Mouse (Mus musculus): ENCODE data around the gene Csde1. TPM values are rescaled to one million over a fixed set of nuclear protein-coding genes. Genes with fewer than 3 reads are reported as not detected.
A peak's percentile ranks its signal among the peaks of the same experiment; 100 is the strongest.

Gene Csde1
- total RNA-seq, 2 experiments from 2014 or later: 547 to 556 TPM

GRCm38 (mm10) chr3:103057752-103058151 is 37.5 kb downstream of the Csde1 start:
- DNase-seq: peak in 1 of 2 experiments; percentile 22
- intact Hi-C loops (cut with DNase I): loop anchor here (1.0 to 5.0 kb wide), 4 partner anchors 35 to 112 kb away; partner anchors contain the start of genes Csde1 and Sike1

GRCm38 (mm10) chr3:103058207-103059157 is 38.3 kb downstream of the Csde1 start, which contains the start of gene Nras:
Gene Nras, plus strand, starts transcription at chr3:103058285.
- DNase-seq: peak; percentile 95 to 96
- intact Hi-C loops (cut with DNase I): loop anchor here (1.0 to 5.0 kb wide), 4 partner anchors 36 to 111 kb away; partner anchors contain the start of genes Csde1 and Sike1

GRCm38 (mm10) chr3:103066927-103067326 is 46.7 kb downstream of the Csde1 start:
- intact Hi-C loops (cut with DNase I): no loop called here
- no peak for DNase-seq

- intact Hi-C loops (cut with DNase I): no loop called here
Observed at GRCm38 (mm10) chr3:103068971-103069370, 48.7 kb downstream of the Csde1 start.

GRCm38 (mm10) chr3:103073771-103074170 is 53.5 kb downstream of the Csde1 start, which contains the start of gene Ampd1:
Gene Ampd1, plus strand, starts transcription at chr3:103074014.
- intact Hi-C loops (cut with DNase I): no loop called here
- DNase-seq: no peak

More at GRCm38 (mm10) chr3:103068971-103069370, 48.7 kb downstream of the Csde1 start:
- DNase-seq: no peak

GRCm38 (mm10) chr3:103075871-103076270 is 55.6 kb downstream of the Csde1 start:
- intact Hi-C loops (cut with DNase I): no loop called here
- DNase-seq: no peak

GRCm38 (mm10) chr3:103076476-103076875 is 56.2 kb downstream of the Csde1 start:
- intact Hi-C loops (cut with DNase I): no loop called here
- no peak for DNase-seq

- DNase-seq: no peak
- intact Hi-C loops (cut with DNase I): no loop called here
Observed at GRCm38 (mm10) chr3:103079301-103079700, 59.1 kb downstream of the Csde1 start.

- intact Hi-C loops (cut with DNase I): no loop called here
Observed at GRCm38 (mm10) chr3:103081051-103081450, 60.8 kb downstream of the Csde1 start.

GRCm38 (mm10) chr3:103081861-103082453 is 61.7 kb downstream of the Csde1 start:
- intact Hi-C loops (cut with DNase I): no loop called here
- DNase-seq: no peak

More at GRCm38 (mm10) chr3:103081051-103081450, 60.8 kb downstream of the Csde1 start:
- DNase-seq: no peak

- intact Hi-C loops (cut with DNase I): no loop called here
- no peak for DNase-seq
Observed at GRCm38 (mm10) chr3:103082761-103083160, 62.5 kb downstream of the Csde1 start.

GRCm38 (mm10) chr3:103085986-103086385 is 65.8 kb downstream of the Csde1 start:
- DNase-seq: no peak
- intact Hi-C loops (cut with DNase I): no loop called here

GRCm38 (mm10) chr3:103091753-103092152 is 71.5 kb downstream of the Csde1 start:
- DNase-seq: no peak
- intact Hi-C loops (cut with DNase I): no loop called here

GRCm38 (mm10) chr3:103098662-103099061 is 78.4 kb downstream of the Csde1 start:
- no peak for DNase-seq
- intact Hi-C loops (cut with DNase I): no loop called here

GRCm38 (mm10) chr3:103099667-103100066 is 79.4 kb downstream of the Csde1 start:
- intact Hi-C loops (cut with DNase I): loop anchor here (10.0 kb wide), 1 partner anchor 185 kb away; no protein-coding TSS in a partner anchor
- no peak for DNase-seq

GRCm38 (mm10) chr3:103100735-103101134 is 80.5 kb downstream of the Csde1 start:
- no peak for DNase-seq
- intact Hi-C loops (cut with DNase I): loop anchor here (10.0 kb wide), 1 partner anchor 184 kb away; no protein-coding TSS in a partner anchor

GRCm38 (mm10) chr3:103101194-103101593 is 81.0 kb downstream of the Csde1 start:
- no peak for DNase-seq
- intact Hi-C loops (cut with DNase I): loop anchor here (10.0 kb wide), 1 partner anchor 184 kb away; no protein-coding TSS in a partner anchor

- intact Hi-C loops (cut with DNase I): loop anchor here (2.0 to 10.0 kb wide), 3 partner anchors 45 to 183 kb away; partner anchors contain the start of gene Bcas2
- DNase-seq: no peak
Observed at GRCm38 (mm10) chr3:103101909-103102308, 81.7 kb downstream of the Csde1 start.

GRCm38 (mm10) chr3:103102454-103103390 is 82.5 kb downstream of the Csde1 start, which contains the start of gene Dennd2c:
Gene Dennd2c, plus strand, starts transcription at chr3:103102604.
- DNase-seq: peak; percentile 96 to 97
- intact Hi-C loops (cut with DNase I): loop anchor here (2.0 to 10.0 kb wide), 3 partner anchors 44 to 182 kb away; partner anchors contain the start of gene Bcas2
